ENCODE assay signal across 12 mouse cellular contexts in the genomic region with DNA sequence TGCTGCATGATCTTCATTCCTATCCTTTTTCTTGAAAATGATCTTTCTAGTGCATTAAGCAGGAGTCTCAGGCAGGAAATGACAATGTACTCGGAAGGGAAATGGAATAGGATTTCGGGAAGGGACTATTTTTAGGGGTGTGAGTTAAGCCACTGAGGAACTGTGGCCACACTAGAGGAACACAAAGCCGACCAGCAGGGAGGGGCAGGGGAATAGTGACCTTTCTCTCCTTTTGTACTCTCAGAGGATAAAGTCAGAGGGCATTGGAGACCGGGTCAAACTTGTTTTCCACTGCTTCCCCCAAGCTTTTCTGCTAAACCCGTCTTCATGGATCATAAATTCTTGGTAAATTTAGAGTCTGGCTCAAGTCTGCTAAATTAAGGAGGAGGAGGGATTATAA. TPM values are rescaled to one million over a fixed set of nuclear protein-coding genes. Genes with fewer than 3 reads are reported as not detected.
A peak's percentile ranks its signal among the peaks of the same experiment; 100 is the strongest.
DNase-seq lines count a peak whose midpoint lies in the region; ATAC-seq and TF ChIP-seq lines count a peak whose summit lies in the region.
"Had no signal": no experiment of that assay in that cellular context is flagged by ENCODE, and none has a peak within 500 bp of the region (broad histone marks: within the 10 kb centered on the region; RNA-seq: fewer than 3 reads in every experiment).

No protein-coding gene starts in this region.

- intact Hi-C loops in gastrocnemius, adult 2 months (cut with DNase I), result no loop called here

- no peak for TF ChIP-seq POLR2A in cerebellum, adult 2 months (IDR thresholded peaks at IDR 0.05; ENCODE audit: borderline replicate concordance, insufficient read depth, low read length)

- H3K4me1 ChIP-seq in ES-E14 (ENCODE audit: control insufficient read depth in 2 of 2, insufficient read depth in 2 of 2, low read length in 2 of 2, poor library complexity in 1 of 2), result peaks cover 15 to 27% of the 10 kb centered on the region in 2 experiments
- H3K4me1 ChIP-seq in heart, embryonic 13.5 days, result peaks cover 17% of the 10 kb centered on the region
- H3K4me1 ChIP-seq in kidney, postnatal 0 days (replicated peaks; ENCODE audit: insufficient read depth, low read length), result peaks cover 6% of the 10 kb centered on the region
- H3K4me1 ChIP-seq in cerebellum, adult 2 months (ENCODE audit: control insufficient read depth, insufficient read depth, low read length), result no peaks in the 10 kb centered on the region
- H3K4me1 ChIP-seq: neural tube, embryonic 12.5 days had no signal

- no peaks in the 10 kb centered on the region for H3K36me3 ChIP-seq in ES-E14 (ENCODE audit: control insufficient read depth, insufficient read depth, low read length, poor library complexity, severe bottlenecking)
- no peaks in the 10 kb centered on the region for H3K36me3 ChIP-seq in heart, embryonic 13.5 days
- H3K36me3 ChIP-seq in kidney, postnatal 0 days (ENCODE audit: insufficient read depth, low read length), result no peaks in the 10 kb centered on the region
- H3K36me3 ChIP-seq: hindbrain, embryonic 15.5 days; neural tube, embryonic 12.5 days had no signal

- no peak for DNase-seq in gastrocnemius, adult 2 months
- DNase-seq in gastrocnemius, postnatal 10 days, result no peak
- DNase-seq in ES-E14 (ENCODE audit: low read depth, low spot score), result peak; percentile 59
- DNase-seq in kidney, postnatal 0 days (ENCODE audit: low spot score), result peak; percentile 79
- no peak for DNase-seq in testis, postnatal 10 days (ENCODE audit: low spot score)
- DNase-seq in cerebellum, adult 2 months, result no peak
- no peak for DNase-seq in frontal cortex, postnatal 10 days (ENCODE audit: low spot score in 2 of 2)
- DNase-seq: cerebellum, adult 9-11 months; spleen, adult 18-20 months had no signal

- no peak for TF ChIP-seq CTCF in gastrocnemius, adult 2 months (IDR thresholded peaks at IDR 0.05)
- no peak for TF ChIP-seq CTCF in kidney, postnatal 0 days (IDR thresholded peaks at IDR 0.05; ENCODE audit: low read depth)
- no peak for TF ChIP-seq CTCF in cerebellum, adult 2 months (IDR thresholded peaks at IDR 0.05; ENCODE audit: borderline replicate concordance, insufficient read depth, low read depth, low read length)

- peak overlapping the region; percentile 72 for H3K27ac ChIP-seq in gastrocnemius, adult 2 months
- H3K27ac ChIP-seq in ES-E14 (ENCODE audit: insufficient read depth, low read depth, low read length, poor library complexity, severe bottlenecking), result peak overlapping the region; percentile 95; the same call in 1 of the 2 replicates
- peak overlapping the region; percentile 24; the same call in 1 of the 2 replicates for H3K27ac ChIP-seq in heart, embryonic 13.5 days (replicated peaks)
- peak overlapping the region; percentile 62 for H3K27ac ChIP-seq in kidney, postnatal 0 days
- H3K27ac ChIP-seq in cerebellum, adult 2 months (ENCODE audit: insufficient read depth, low read length), result no peak overlapping the region
- H3K27ac ChIP-seq: hindbrain, embryonic 15.5 days; neural tube, embryonic 12.5 days had no signal

- peak overlapping the region; percentile 5; the same call in 1 of the 2 replicates for H3K4me2 ChIP-seq in heart, embryonic 13.5 days
- 0 out of 2 replicates have a peak overlapping the region, but pooled peaks have one; percentile 17 for H3K4me2 ChIP-seq in kidney, postnatal 0 days (ENCODE audit: low read length)
- H3K4me2 ChIP-seq: hindbrain, embryonic 15.5 days; neural tube, embryonic 12.5 days had no signal

- peak overlapping the region; percentile 36 for H3K4me3 ChIP-seq in gastrocnemius, adult 2 months
- peak overlapping the region in 1 of 2 experiments; percentile 21; a peak in 2 of 4 replicates for H3K4me3 ChIP-seq in ES-E14 (ENCODE audit: insufficient read depth in 1 of 2, low read depth in 1 of 2, low read length in 2 of 2, poor library complexity in 1 of 2, severe bottlenecking in 1 of 2)
- H3K4me3 ChIP-seq in heart, embryonic 13.5 days, result no peak overlapping the region
- no peak overlapping the region for H3K4me3 ChIP-seq in kidney, postnatal 0 days (replicated peaks; ENCODE audit: low read depth, low read length)
- H3K4me3 ChIP-seq in cerebellum, adult 2 months (replicated peaks; ENCODE audit: insufficient read depth, low read depth, low read length), result no peak overlapping the region
- H3K4me3 ChIP-seq: hindbrain, embryonic 15.5 days; neural tube, embryonic 12.5 days had no signal

- no peaks in the 10 kb centered on the region for H3K27me3 ChIP-seq in heart, embryonic 13.5 days (replicated peaks)
- no peaks in the 10 kb centered on the region for H3K27me3 ChIP-seq in kidney, postnatal 0 days (ENCODE audit: insufficient read depth, low read length)
- no peaks in the 10 kb centered on the region for H3K27me3 ChIP-seq in cerebellum, adult 2 months (ENCODE audit: control insufficient read depth, insufficient read depth, low read length)
- H3K27me3 ChIP-seq: hindbrain, embryonic 15.5 days; neural tube, embryonic 12.5 days had no signal

- peak overlapping the region; percentile 35; the same call in 1 of the 2 replicates for H3K9ac ChIP-seq in ES-E14 (ENCODE audit: insufficient read depth, low read depth, low read length, poor library complexity, severe bottlenecking)
- H3K9ac ChIP-seq in heart, embryonic 13.5 days, result peak overlapping the region; percentile 28; the same call in 1 of the 2 replicates
- H3K9ac ChIP-seq in kidney, postnatal 0 days (ENCODE audit: low read depth, low read length), result no peak overlapping the region
- H3K9ac ChIP-seq: hindbrain, embryonic 15.5 days; neural tube, embryonic 12.5 days had no signal

- WGBS in heart, embryonic 13.5 days, result 20% methylated on average over 5 of the region's 5 CpGs
- 6% methylated on average over 5 of the region's 5 CpGs for WGBS in kidney, postnatal 0 days
- WGBS in cerebellum, adult 2 months, result 28% methylated on average over 5 of the region's 5 CpGs

- no peaks in the 10 kb centered on the region for H3K9me3 ChIP-seq in ES-E14 (ENCODE audit: control insufficient read depth, insufficient read depth, low read depth, low read length)
- no peaks in the 10 kb centered on the region for H3K9me3 ChIP-seq in heart, embryonic 13.5 days
- H3K9me3 ChIP-seq in kidney, postnatal 0 days (replicated peaks; ENCODE audit: low read length), result no peaks in the 10 kb centered on the region
- H3K9me3 ChIP-seq: hindbrain, embryonic 15.5 days; neural tube, embryonic 12.5 days had no signal

- no peak for ATAC-seq in heart, embryonic 13.5 days (ENCODE audit: extremely low read depth, insufficient number of reproducible peaks, low FRiP score, low TSS enrichment)
- peak; percentile 29; the same call in 1 of the 2 replicates for ATAC-seq in kidney, postnatal 0 days (replicated peaks; ENCODE audit: low FRiP score, low read depth)

- in situ Hi-C loops in ES-E14 (cut with MboI; ENCODE audit: low sequenced_read_pairs in 2 of 2, unreplicated experiment in 2 of 2), result no loop called here

TF ChIP-seq in ES-E14, 5 proteins besides CTCF, POLR2A, EP300 and RAD21:
- TF ChIP-seq MAFK (IDR thresholded peaks at IDR 0.05; ENCODE audit: insufficient read depth, low read depth, low read length) (no peak), CHD2 (IDR thresholded peaks at IDR 0.05; ENCODE audit: low read depth, low read length) (peak; percentile 42; the same call in 1 of the 2 replicates)

RNA-seq across cellular contexts. Expression of a gene that starts 5.5 kb away (rescaled TPM):
- 10 to 100 TPM; 52.2 to 85.3 TPM for total RNA-seq in gastrocnemius, adult 2 months (2021)
- total RNA-seq in gastrocnemius, postnatal 10 days (2021), result 10 to 100 TPM; 52.8 to 54.8 TPM
- 54.9 and 97.8 TPM in 2 replicates for total RNA-seq in ES-E14 (2012; rRNA removed)
- 84.3 and 88.1 TPM in 2 replicates for polyA plus RNA-seq in heart, embryonic 13.5 days (2015; fragmentation: Nextera tagmentation; extraction: Ambion mirVana)
- polyA plus RNA-seq in kidney, postnatal 0 days (2015; fragmentation: Nextera tagmentation; extraction: Ambion mirVana), result 38.8 and 39.6 TPM in 2 replicates
- 11.8 and 12.7 TPM in 2 replicates for polyA plus RNA-seq in cerebellum, adult 2 months (2012; rRNA removed)

Comparison
In these comparisons a context has a peak if more than half of its experiments do, and no peak if none do; other contexts are left out.
1. DNase-seq: peak in ES-E14 (single experiment) and kidney, postnatal 0 days (single experiment); none in gastrocnemius, adult 2 months (single experiment), gastrocnemius, postnatal 10 days (single experiment), testis, postnatal 10 days (single experiment), cerebellum, adult 2 months (0 of 2) and frontal cortex, postnatal 10 days (0 of 2).